Mouse (Mus musculus): ENCODE results near the gene Alb.

Gene Alb

DNA sequence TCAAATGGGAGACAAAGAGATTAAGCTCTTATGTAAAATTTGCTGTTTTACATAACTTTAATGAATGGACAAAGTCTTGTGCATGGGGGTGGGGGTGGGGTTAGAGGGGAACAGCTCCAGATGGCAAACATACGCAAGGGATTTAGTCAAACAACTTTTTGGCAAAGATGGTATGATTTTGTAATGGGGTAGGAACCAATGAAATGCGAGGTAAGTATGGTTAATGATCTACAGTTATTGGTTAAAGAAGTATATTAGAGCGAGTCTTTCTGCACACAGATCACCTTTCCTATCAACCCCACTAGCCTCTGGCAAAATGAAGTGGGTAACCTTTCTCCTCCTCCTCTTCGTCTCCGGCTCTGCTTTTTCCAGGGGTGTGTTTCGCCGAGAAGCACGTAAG, at the start of gene Alb:
Gene Alb (plus strand): TSS at position 279 of the 400 bp plus-strand sequence.
- no peak for DNase-seq (ENCODE audit: low spot score)

DNA sequence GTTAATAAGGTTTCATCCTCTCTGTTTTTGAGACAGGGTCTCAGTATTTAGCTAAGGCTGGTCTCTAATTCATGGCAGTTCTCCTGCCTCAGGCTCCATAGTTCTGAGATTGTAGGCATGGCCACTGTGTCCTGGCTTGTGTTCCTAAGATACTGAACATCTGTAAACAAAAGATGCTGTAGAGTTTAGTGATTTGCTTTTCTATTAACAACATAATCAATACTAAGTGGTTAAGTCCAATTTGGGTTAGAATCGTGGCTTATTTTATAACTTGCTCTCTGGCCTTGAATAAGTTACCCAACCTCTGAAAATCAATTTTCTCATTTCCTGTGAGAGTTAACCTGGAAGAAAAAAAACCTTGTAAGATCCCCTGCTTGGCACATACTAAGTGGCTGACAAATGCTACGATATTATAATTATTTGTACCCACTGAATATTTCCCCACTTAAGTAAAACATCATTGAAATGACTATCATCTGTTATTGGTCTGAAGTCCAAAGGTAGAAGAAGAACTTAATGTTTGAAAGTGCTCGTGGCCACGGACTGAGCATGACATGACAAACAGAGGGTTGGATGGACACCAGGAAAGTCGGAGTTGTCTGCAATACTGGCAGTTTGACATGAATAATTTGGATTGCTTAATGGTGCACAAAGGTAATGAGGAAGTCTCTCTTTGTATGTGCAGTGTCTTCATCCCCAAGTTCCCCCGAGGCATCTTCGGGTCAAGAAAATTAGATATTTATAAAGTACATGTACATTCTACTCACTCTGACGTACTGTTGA, 46.4 kb upstream of the Alb start:
- DNase-seq (ENCODE audit: low spot score): no peak

DNA sequence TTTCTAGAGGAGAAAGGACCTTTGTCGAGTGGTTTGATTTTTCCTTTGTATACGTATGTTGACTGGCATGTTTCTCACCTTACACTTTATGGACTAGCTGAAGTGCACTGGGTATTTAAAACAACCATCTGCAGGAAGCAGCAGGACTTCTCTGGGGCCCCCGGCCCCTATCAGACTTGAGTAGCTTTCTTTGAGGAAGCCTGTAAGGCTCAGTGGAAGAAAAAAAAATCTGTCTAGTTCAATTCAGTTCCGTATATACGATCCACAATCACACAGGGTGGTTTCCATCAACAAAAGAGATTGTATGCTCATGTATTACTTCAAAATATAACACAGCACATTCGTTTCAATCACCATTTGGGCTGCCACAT, 45.8 kb upstream of the Alb start:
- no peak for DNase-seq (ENCODE audit: low spot score)

DNA sequence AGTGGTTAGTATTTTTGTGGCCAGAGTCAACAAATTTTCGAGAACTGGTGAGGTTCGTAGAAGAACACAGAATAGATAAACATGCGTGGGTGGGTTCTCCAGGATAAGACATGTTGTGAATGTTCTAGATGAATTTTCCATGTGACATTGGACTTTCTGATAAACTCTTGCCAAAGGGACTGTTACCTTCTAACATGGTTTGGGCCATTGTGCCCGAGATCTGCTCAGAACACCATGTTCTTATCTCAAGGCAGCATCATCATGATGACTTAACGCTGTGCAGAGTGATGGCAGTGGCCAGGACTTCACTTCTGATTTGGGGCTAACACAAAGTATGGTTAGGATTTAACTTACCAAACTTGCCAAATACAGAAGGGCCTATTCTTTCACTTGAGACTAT, 36.1 kb upstream of the Alb start:
- no peak for DNase-seq (ENCODE audit: low spot score)

DNA sequence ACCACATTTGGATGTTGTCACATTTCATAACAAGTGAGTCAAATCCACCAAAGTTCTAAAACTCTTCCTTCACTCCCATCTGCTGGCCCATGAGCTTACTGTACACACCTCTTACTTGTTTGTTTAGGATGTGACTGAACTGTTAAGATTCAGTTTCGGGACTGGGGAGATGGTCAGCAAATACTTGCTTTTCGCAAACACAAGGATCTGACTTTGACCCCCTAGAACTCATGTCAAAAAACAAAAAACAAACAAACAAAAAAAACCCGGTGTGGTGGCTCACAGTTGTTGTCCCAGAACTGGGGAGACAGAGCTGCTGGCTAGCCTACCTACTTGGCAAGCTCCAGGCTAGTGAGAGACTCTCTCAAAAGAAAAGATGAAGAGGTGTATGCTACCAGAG, 35.5 kb upstream of the Alb start:
- DNase-seq (ENCODE audit: low spot score): no peak

DNA sequence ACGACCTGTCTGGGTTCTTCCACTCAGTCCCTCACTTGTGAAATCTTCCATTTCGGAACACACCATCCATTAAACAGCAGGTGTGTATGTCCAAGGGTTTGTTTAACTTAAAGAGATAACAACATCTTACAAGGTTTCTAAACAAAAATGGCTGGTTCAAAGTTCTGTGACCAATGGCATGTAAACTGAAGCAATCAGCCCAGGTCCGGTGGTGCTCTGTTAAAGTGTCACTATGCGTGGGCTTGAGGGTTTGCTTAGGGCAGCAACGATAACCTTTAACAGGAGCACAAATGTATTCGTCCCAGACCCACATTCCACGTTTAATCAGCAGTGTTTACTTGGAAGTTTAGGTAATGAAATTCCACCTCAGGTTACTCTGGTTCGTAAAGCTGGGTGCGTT, 29.6 kb upstream of the Alb start:
- no peak for DNase-seq (ENCODE audit: low spot score)

DNA sequence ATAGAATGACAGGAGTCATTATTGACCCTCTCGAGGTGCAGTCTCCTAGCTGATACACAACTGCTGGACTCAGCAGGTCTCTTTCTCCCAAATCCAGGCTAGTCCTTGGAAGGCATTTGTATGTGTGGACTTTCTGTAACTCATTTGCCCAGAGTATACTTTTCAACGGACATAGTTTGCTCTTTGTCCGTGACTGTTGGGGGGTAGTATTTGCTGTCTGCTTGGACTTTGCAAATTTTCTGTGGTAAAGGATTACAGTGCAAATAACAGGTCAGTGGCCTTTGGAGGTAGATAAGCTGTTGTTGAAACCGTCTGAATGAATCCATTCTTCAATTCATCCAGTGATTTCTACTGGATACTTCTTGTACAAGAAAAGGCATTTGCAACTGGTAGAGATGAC, 21.5 kb upstream of the Alb start:
- DNase-seq (ENCODE audit: low spot score): no peak

DNA sequence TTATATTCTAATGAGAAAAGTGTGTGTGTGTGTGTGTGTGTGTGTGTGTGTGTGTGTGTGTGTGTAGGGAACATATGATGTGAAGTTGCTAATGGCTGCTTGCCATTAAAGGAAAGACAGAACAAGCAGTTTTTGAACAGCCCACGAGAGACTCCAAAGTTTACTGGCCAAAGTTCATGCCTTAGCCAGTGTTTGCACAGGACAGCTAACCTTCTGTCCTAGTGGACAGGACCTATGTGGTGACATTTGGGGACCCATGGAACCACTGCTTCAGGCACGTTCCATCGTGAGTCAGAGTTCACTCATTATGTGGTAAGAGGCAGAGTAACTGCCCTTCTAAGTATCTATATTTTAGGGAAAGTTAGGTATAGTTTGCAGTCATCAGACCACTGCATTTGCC, 13.1 kb upstream of the Alb start:
- no peak for DNase-seq (ENCODE audit: low spot score)

DNA sequence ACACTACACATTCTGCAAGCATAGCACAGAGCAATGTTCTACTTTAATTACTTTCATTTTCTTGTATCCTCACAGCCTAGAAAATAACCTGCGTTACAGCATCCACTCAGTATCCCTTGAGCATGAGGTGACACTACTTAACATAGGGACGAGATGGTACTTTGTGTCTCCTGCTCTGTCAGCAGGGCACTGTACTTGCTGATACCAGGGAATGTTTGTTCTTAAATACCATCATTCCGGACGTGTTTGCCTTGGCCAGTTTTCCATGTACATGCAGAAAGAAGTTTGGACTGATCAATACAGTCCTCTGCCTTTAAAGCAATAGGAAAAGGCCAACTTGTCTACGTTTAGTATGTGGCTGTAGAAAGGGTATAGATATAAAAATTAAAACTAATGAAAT, 10.7 kb upstream of the Alb start:
- no peak for DNase-seq (ENCODE audit: low spot score)

DNA sequence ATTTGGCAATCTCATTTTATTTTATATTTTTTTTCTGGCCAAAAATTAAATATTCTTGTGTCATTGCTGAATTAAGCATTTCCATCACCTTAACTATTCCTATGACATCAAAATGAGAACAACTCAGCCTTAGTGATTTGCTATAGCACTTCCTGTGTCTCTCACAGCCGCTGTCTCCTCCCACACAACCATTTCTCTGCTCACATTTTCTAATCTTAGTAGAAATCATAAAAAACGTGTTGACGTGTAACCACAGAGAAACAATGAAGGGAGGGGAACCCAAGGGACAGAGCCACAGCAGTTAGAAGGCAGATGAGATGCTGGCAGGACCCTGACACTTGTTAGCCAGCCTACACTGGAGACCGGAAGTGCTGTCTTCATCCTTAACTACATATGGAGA, 8.0 kb upstream of the Alb start:
- DNase-seq (ENCODE audit: low spot score): no peak

DNA sequence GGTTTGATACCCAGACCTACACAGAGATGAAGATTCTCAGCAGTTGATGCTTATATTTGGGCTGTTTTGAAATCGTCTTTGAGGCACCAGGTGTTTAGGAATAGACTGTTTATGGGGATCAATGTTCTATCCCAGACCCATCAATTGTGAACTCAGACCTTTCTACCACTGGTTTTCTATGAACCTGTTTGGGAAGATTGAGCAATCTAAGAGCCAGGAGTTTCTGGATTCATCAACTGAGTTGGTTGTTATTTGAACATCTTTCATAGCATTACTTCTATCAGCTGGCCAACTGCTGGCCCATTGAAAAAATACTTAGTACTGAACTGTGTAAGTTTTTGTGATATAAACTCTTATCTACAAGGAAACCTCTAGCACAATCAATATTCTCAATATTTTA, 3.5 kb upstream of the Alb start:
- no peak for DNase-seq (ENCODE audit: low spot score)

DNA sequence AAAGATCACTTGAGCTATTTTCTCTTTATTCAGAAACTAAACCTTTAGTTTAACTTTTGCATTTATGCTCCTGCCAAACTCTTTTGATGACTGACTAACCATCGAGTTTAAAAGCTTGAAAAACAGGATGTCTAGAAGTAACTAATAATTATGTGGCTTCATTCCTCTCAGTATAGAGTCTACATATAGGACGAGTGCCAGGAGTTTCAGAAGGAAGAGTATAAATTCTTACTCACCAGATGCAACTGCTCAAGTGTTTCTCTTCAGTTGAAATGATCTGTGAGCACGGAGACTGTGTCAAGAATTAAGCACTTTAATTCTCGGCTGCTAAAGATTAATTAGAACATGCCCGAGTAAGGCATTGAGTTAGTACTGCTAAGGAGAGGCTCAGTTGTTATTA, 2.0 kb upstream of the Alb start:
- DNase-seq (ENCODE audit: low spot score): no peak

DNA sequence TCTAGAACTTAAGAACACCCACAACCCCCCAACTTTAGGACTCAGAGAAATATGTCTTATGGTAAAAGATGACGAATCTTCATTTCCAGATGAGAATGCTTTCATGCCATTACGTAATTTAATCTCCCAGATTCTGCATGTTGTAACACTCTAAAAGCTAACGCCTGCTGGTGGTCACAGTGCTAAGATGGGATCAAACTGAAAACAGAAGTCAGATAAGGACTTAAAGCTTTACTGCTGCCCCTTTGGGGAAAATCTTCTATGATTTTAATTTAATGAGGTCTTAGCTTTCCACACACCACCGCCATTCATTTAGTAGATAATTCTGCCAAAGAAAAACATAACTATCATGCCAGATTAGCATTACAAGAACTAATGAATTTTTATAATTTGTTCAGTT, 6.1 kb downstream of the Alb start:
- DNase-seq (ENCODE audit: low spot score): no peak

DNA sequence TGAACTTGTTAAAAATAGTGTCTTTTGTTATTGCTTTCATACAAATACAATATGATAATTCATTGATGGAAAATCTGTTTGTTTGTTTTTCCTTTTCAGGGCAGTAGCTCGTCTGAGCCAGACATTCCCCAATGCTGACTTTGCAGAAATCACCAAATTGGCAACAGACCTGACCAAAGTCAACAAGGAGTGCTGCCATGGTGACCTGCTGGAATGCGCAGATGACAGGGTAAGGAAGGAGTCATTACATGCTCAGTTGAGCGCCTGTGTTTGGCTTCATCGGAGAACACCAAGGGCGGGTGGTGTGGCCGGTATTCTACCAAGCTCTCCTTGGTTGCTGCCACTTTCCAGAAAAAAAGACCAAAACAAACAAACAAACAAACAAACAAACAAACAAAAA, 6.5 kb downstream of the Alb start:
- DNase-seq (ENCODE audit: low spot score): no peak

DNA sequence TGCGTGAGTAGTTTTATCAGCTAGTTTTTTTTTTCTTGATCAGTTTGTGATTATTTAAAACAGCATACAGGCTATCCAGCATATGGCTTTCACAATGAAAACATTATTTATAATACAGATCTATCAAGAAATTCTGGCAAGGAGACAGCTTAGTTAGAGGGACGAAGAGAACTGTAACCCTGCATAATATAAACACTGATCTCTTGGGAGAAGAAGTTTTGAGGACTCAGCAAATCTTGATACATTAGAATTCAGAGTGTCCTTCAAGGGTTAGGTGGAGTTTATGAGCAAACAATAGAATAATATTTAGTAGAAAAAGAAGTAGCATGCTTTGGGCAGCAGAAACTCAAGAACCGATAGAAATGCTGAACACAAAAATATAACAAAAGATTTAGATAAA, 10.1 kb downstream of the Alb start:
- DNase-seq (ENCODE audit: low spot score): no peak

DNA sequence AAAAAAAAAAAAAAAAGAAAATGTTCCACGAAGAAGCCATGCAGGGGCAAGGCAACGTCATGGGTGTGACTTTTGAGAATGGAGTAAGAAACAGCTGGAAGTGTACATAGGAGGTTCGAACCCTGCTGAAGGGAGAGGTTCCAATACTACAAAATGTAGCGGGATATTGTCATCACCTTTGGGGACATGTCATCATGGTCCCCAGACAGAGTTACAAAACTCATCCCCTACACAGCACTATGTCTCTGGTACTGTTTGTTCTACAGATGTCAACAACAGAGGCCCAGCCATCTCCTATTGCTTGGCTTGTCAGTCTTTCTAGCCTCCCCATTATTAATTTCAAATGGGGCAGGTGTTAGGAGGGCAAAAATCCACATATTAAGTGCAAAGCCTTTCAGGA, 13.2 kb downstream of the Alb start:
- DNase-seq (ENCODE audit: low spot score): no peak

DNA sequence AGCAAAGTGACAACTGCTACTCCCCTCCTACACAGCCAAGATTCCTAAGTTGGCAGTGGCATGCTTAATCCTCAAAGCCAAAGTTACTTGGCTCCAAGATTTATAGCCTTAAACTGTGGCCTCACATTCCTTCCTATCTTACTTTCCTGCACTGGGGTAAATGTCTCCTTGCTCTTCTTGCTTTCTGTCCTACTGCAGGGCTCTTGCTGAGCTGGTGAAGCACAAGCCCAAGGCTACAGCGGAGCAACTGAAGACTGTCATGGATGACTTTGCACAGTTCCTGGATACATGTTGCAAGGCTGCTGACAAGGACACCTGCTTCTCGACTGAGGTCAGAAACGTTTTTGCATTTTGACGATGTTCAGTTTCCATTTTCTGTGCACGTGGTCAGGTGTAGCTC, 13.7 kb downstream of the Alb start:
- no peak for DNase-seq (ENCODE audit: low spot score)

DNA sequence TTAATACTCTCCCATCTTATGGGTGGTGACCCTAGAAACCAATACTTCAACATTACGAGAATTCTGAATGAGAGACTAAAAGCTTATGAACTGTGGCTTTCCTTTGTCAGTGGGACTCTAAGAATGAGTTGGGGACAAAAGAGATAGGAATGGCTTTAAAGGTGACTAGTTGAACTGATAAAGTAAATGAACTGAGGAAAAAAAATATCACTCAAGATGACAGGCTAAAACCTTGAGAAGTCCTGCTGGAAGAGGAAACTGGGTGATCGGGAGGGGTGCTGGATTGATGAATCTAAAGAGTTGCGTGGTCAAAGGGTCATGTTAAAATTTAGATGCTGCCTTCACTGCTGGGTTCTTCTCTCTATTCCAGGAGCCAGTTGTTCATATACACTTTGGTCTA, 16.0 kb downstream of the Alb start:
- DNase-seq (ENCODE audit: low spot score): no peak

DNA sequence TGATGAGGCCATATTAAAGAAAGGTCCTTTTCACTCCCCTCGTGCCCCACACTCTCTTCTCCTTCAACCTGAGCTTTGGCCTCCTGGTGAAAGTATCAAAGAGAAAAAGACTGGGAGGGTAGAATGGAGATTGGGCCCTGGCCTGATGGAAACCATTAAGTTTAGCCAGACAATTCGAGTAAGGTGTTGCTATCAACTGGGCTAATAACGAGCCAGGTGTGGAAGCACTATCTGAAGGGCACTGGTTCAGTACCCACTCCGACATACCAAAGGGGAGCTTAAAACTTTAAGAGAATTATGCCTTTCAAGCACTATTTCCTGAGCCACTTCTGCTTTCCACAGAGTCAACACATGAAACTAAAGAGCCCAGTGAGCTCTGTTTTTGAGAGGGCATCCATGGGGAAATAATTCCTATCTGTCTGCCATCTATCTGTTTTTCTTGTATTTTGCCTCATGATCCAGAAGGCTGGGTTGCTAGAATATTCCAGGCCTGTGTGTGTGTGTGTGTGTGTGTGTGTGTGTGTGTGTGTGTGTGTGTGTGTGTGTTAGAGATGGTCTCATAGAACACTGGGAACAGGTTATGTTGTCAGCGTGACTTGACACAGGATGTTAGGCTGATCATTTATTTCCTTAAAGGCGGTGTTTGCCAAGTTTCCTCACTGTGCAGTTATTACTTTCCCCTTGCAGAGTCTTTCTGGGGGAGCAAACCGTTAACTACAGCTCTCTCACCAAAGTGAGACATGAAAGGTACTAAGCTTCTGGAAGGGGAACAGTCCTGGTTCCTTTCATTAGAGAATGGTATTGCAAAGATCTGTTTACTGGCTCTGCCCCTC, 16.8 kb downstream of the Alb start:
- DNase-seq (ENCODE audit: low spot score): no peak

DNA sequence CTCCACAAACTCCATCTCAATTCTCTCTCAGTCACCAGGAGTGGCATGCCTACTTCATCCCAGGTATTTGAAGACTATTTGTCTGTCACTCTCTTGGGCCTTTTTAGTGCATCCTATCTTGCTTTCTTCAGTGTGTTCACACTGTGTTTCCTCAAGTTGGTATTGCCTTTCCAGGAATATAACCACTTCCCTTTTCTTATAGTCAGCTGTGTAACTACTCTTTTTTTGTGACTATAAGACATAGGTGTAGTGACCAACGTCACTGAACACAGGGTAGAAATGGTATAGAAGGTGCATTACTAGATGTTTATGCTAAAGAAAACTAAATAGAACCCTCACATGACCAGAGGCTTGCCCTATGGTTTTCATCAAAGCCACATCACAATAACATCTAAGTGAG, 18.2 kb downstream of the Alb start:
- no peak for DNase-seq (ENCODE audit: low spot score)

DNA sequence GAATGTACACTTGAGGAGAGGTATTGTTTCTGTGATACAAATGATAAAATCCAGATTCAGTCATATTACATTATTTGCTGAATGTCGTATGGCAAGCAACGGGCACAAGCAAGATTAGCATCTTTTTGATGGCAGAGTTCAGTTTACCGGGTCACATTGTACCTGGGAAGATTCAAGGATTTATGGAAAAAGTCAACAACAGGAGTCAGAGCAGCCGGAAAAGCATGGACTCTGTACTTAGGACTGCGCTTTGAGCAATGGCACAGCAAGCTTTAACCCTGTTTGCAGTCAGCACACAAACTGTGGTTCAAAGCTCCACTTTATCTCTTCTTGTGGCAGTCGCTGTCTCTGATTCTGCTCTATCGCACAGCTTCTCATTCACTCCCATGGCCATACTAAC, 24.9 kb downstream of the Alb start:
- no peak for DNase-seq (ENCODE audit: low spot score)

DNA sequence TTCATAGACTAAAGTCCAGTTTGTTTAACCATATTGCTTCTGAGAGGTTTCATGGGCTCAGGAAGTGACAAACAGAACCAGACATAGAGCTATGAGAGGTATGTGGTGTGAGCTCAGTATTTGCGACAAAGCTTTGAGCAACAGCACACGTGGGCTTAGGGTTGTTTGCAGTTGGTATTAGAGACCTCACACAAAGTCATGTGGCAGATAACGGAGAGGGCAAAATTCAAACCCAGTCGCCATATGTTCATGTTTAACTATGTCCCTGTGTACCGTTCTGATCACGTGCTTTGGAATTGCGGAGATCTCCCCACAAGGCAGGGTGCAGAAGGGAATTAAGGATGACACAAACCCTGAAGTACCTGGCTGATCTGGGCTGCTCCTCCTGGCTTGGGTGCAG, 27.6 kb downstream of the Alb start:
- DNase-seq (ENCODE audit: low spot score): no peak

DNA sequence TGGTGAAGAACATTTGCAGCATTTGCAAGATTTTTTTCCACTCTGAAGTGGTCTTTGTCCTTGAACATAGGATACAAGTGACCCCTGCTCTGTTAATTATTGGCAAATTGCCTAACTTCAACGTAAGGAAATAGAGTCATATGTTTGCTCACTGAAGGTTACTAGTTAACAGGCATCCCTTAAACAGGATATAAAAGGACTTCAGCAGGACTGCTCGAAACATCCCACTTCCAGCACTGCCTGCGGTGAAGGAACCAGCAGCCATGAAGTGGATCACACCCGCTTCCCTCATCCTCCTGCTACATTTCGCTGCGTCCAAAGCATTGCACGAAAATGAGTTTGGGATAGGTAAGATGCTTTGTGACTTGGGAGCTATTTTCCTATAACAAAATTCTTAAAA, 29.8 kb downstream of the Alb start, which contains the start of gene Afp:
Gene Afp (plus strand): TSS at position 220 of the 400 bp plus-strand sequence.
- DNase-seq (ENCODE audit: low spot score): no peak

DNA sequence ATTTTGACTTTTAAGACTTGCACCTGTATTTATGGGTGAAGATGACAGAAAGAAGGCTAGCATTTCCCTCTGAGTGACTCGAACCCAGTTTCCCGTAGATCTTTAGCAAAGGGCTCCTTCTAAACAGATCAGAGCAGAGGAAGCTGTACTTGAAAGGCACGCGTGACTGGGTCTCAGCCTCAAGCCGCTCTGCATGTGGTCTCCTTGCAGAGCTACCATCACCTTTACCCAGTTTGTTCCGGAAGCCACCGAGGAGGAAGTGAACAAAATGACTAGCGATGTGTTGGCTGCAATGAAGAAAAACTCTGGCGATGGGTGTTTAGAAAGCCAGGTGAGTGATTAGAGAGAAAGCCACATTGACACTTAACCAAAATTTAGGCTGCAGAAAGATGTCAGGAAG, 31.7 kb downstream of the Alb start:
- DNase-seq (ENCODE audit: low spot score): no peak
